Mouse (Mus musculus) testis, adult 2 months (tissue): ENCODE data around the gene Cpsf6. TPM values are rescaled to one million over a fixed set of nuclear protein-coding genes. Genes with fewer than 3 reads are reported as not detected.

Source experiments
- H3K27ac ChIP-seq: fragments of 200-500 bp; 2 replicates; pipeline ENCODE4 v1.5.1; 2012; ENCODE audit warnings: low read depth, low read length; ENCODE audit not compliant: control insufficient read depth, insufficient read depth
- H3K27me3 ChIP-seq: fragments of 200-500 bp; 2 replicates; pipeline ENCODE4 v1.6.1; 2012; ENCODE audit warnings: mild to moderate bottlenecking, low read length, moderate library complexity; ENCODE audit not compliant: control insufficient read depth, insufficient read depth
- H3K36me3 ChIP-seq: fragments of 200-500 bp; 2 replicates; pipeline ENCODE4 v1.6.1; 2012; ENCODE audit warnings: mild to moderate bottlenecking, low read length; ENCODE audit not compliant: control insufficient read depth, insufficient read depth
- H3K4me1 ChIP-seq: fragments of 200-500 bp; 2 replicates; pipeline ENCODE4 v1.6.1; 2012; ENCODE audit warnings: low read length; ENCODE audit not compliant: control insufficient read depth, insufficient read depth
- H3K4me3 ChIP-seq: fragments of 200-500 bp; 2 replicates; pipeline ENCODE4 v1.5.1; 2012; ENCODE audit warnings: low read depth, mild to moderate bottlenecking, low read length, moderate library complexity, mixed read lengths; ENCODE audit not compliant: control insufficient read depth
- CTCF ChIP-seq: fragments of 200-500 bp; IDR thresholded peaks from 2 replicates; pipeline ENCODE4 v1.5.1; 2012; ENCODE audit warnings: low read depth, mild to moderate bottlenecking, inconsistent platforms, low read length, moderate library complexity; ENCODE audit not compliant: control insufficient read depth, insufficient read depth, insufficient replicate concordance
- POLR2A ChIP-seq: fragments of 200-500 bp; IDR thresholded peaks from 2 replicates; pipeline ENCODE4 v1.6.1; 2012; ENCODE audit warnings: low read depth, mild to moderate bottlenecking, inconsistent platforms, low read length, moderate library complexity; ENCODE audit not compliant: control insufficient read depth
- polyA plus RNA-seq: library from polyadenylated mRNA; depleted of rRNA; stranded (reverse); fragments of >200 nt; gene quantifications from 2 replicates; pipeline ENCODE4 v1.2.3, GENCODE M21; 2012

The Cpsf6 gene
- polyA plus RNA-seq, 1 experiment, result 26.7 TPM

GRCm38 (mm10) chr10:117401364-117401763 lies 21.5 kb upstream of the Cpsf6 start:
- Histone ChIP-seq H3K4me1 (no peaks in the 10 kb centered on the region), H3K27ac (no peak overlapping the region), H3K27me3 (no peaks in the 10 kb centered on the region), H3K4me3 (no peak overlapping the region), H3K36me3 (no peaks in the 10 kb centered on the region)
- TF ChIP-seq CTCF (no peak), POLR2A (no peak)

- TF ChIP-seq POLR2A, result no peak
- no peak for TF ChIP-seq CTCF
- Histone ChIP-seq H3K27me3 (no peaks in the 10 kb centered on the region), H3K4me1 (no peaks in the 10 kb centered on the region; the same call in 1 of the 2 replicates), H3K36me3 (no peaks in the 10 kb centered on the region), H3K27ac (no peak overlapping the region), H3K4me3 (no peak overlapping the region)
Observed at GRCm38 (mm10) chr10:117400246-117400954, 20.6 kb upstream of the Cpsf6 start.

GRCm38 (mm10) chr10:117399839-117400238 lies 20.0 kb upstream of the Cpsf6 start:
- TF ChIP-seq POLR2A, result no peak
- TF ChIP-seq CTCF, result no peak
- H3K4me1 ChIP-seq, result no peaks in the 10 kb centered on the region; the same call in 1 of the 2 replicates
- H3K36me3 ChIP-seq, result no peaks in the 10 kb centered on the region
- no peaks in the 10 kb centered on the region for H3K27me3 ChIP-seq
- no peak overlapping the region for H3K27ac ChIP-seq
- H3K4me3 ChIP-seq, result no peak overlapping the region

- H3K4me1 ChIP-seq, result no peaks in the 10 kb centered on the region; the same call in 1 of the 2 replicates
- no peak for TF ChIP-seq CTCF
- no peak for TF ChIP-seq POLR2A
- H3K27ac ChIP-seq, result no peak overlapping the region
- no peaks in the 10 kb centered on the region for H3K27me3 ChIP-seq
- H3K36me3 ChIP-seq, result no peaks in the 10 kb centered on the region
- H3K4me3 ChIP-seq, result no peak overlapping the region
Observed at GRCm38 (mm10) chr10:117399196-117399595, 19.4 kb upstream of the Cpsf6 start.

GRCm38 (mm10) chr10:117398044-117398780 lies 18.4 kb upstream of the Cpsf6 start:
- no peak overlapping the region for H3K4me3 ChIP-seq
- H3K27ac ChIP-seq, result no peak overlapping the region
- TF ChIP-seq POLR2A (no peak), CTCF (no peak)
- H3K4me1 ChIP-seq, result peaks cover 5% of the 10 kb centered on the region
- H3K36me3 ChIP-seq, result no peaks in the 10 kb centered on the region
- no peaks in the 10 kb centered on the region for H3K27me3 ChIP-seq

- TF ChIP-seq CTCF (no peak), POLR2A (no peak)
- no peak overlapping the region for H3K4me3 ChIP-seq
- H3K4me1 ChIP-seq, result peaks cover 7% of the 10 kb centered on the region
- no peaks in the 10 kb centered on the region for H3K36me3 ChIP-seq
- H3K27me3 ChIP-seq, result no peaks in the 10 kb centered on the region
- H3K27ac ChIP-seq, result no peak overlapping the region
Observed at GRCm38 (mm10) chr10:117397106-117397625, 17.4 kb upstream of the Cpsf6 start.

GRCm38 (mm10) chr10:117396386-117397048 lies 16.7 kb upstream of the Cpsf6 start:
- H3K27ac ChIP-seq, result no peak overlapping the region
- H3K4me3 ChIP-seq, result no peak overlapping the region
- H3K27me3 ChIP-seq, result no peaks in the 10 kb centered on the region
- H3K36me3 ChIP-seq, result no peaks in the 10 kb centered on the region
- H3K4me1 ChIP-seq, result peaks cover 7% of the 10 kb centered on the region
- TF ChIP-seq POLR2A (no peak), CTCF (no peak)
